Mouse (Mus musculus) adrenal gland, postnatal 25 days (tissue): ENCODE measurements at regions not wholly inside any gene's neighbourhood (a gene's known extent, or its start where the extent isn't known, plus 50 kb on each side); places are given as distances from the start of the nearest gene placed in this dataset.

Experiments used
- DNase-seq: peaks from one replicate; pipeline ENCODE4 v3.0.0; 2021; ENCODE audit warnings: mixed read lengths

DNA sequence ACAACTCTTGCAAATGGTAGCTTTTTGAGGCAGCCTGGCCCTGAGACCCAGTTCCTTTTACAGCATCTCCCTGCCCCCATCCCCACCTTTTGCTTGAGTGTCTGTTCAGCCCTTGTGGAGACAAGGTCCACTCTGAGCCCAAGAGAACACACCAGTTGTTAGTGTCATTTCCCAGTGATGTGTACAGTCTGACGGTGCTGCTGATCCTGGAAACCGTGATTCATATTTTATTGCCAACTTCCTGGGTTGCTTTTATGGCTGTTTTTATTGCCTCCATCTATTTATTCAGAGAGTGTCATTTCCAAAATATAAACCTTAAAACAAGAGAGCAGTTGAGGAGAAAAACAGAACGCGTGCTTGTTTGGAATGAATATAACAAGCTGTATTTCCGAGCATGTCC lies 309.6 kb upstream of the Isl1 start:
- DNase-seq: no peak

DNA sequence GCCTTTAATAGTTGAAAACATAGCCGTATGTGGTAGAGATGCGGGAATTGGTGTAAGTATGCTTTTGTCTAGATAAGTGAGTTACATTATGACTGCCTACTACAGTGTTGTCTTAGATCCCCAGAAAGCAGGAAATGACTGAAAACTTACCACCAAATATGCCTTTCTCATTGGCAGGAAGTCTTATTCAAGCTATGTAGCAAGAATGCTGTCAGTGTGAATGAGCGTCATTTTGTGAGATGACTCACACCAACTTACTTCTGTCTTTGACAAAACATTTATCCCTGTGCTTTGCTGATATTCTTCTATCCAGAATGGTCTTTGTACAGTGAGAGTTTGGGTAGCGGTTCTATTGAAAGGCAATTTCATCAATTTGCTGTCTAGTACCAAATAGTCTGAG lies 286.9 kb upstream of the Isl1 start:
- DNase-seq: no peak

DNA sequence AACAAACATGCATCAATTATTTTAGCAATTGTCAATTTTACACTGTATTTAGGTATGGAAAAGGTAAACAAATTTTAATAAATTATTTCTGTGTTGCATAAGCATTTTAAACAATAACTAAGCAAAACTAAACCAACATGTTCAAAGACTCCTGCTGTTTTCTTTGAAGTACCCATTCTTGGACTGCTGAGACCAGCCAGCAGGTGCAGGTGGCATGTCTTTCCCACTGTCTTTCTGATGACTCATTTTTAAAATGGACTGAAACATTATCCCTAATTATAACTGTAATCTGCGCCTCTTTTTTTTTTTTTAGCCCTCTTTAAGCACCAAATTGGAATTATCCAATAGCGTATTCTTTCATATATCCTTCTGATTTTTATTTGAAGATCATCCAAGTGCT lies 286.0 kb upstream of the Isl1 start:
- DNase-seq: no peak

DNA sequence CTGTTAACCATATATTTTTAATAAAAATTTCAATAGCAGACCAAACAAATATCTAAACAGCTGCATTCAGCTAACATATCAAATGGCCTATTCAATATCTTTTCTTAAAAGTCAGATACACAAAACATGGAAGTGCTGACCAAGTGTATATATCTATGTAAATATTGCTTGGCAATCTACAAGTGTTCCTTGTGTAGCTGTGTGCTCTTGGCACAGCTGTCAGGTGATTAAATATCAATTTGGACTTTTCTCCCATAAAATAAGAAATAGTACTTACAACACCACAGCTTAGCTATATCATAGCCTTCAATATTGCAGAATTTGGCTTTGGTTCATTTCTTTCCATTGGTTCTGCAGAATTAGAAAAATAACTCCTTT lies 266.5 kb upstream of the Isl1 start:
- DNase-seq: no peak

DNA sequence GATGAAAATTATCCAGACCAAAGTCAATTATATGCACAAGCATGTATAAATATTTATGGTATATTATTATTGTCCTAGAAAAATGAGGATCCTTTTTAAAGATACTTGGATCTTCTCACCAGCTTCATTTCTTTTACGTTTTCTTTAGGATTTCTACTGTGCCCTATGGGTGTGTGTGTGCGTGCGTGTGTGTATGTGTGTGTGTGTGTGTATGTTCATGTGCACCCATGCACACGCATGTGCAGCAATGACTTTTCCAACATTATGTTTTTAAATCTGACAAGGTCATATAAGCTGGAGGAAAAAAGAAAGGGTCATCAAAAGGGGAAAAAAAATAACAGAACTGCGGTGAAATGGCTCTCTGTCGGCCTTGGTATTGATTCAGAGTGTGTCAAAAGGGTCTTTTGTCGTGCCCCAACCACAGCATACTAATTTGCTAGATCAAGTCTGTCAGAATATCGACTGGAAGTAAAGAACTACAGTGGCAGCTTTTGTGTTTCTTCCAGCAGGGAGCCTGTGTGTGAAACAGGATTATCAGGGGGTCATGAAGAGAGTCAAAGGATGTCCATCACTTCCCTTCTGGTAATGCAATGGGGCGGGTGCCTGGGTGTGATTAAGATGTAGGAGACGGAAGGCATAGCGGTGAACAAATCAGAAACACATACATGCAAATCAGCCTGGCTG lies 265.9 kb upstream of the Isl1 start:
- no peak for DNase-seq

DNA sequence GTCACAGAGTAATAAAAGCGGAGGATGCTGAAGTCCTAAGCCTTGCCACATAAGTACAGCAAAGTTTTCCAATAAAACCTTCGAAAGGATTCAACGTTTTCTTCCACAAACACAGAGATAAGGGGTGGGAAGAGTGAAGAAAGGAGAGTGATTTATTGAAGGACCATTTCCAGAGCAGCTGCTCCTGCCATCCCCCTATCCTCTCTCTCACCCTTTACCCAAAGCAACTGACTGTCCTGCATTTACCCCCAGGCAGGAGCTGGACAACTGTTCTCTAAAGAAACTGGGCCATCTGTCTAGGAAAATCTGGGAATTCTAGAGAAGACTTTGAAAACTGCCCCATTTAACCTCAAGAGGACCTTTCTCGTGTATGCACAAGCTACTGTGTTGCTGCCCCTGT lies 245.6 kb upstream of the Isl1 start:
- DNase-seq: no peak

DNA sequence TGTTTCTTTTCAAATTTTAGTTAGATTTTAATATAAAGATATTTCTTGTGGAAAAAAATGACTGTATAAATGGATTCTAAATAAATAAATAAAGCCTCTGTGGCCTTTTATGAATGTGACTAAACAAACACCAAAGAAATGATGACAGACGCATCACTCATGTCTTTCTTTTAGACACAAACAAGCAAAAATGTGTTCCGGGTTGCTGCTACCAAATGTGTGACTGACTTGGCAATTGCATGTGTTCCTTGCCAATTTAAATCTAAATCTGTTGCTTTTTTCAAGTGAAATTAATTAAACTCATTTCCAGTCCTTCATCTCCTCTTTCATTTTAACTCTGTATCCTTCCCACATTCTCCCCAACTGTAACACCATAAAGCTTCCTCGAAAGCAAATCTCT lies 225.7 kb upstream of the Isl1 start:
- no peak for DNase-seq

DNA sequence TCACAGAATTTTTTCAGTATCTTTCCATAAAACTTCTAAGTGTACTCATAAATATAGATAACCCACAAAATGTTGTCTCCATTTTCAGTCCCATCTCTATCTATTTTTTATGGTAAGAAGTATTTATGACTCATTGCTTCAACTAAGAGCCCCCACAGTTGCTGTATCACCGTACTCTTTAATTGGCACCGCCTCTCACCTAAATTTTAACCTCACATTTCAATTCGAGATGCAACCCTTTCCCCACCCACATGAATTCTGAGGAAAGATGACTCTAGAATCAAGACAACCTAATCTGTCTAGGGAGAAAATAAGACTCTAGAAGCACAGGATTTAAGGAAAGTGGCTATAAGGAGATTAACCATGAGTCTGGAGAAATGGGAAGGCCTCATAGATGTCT lies 223.7 kb upstream of the Isl1 start:
- DNase-seq: no peak

DNA sequence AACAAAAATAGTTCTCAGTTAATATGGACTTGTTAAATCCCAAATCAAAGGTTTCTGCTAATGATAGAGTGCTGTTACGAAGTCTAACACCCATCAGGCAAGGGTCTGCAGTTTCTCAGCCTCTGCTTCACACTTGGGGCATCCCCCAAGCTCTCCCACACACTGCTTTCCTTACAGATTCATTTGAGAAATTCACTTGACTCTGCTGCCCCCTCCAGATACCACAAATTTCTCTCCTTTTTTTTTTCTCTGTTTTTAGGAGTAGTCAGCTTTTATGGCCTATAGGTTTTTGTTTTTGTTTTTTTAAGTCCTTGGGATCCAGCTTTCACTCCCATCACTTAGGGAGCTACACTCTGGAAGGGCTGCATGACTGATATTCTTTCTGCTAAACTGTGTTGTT lies 218.8 kb upstream of the Isl1 start:
- no peak for DNase-seq

DNA sequence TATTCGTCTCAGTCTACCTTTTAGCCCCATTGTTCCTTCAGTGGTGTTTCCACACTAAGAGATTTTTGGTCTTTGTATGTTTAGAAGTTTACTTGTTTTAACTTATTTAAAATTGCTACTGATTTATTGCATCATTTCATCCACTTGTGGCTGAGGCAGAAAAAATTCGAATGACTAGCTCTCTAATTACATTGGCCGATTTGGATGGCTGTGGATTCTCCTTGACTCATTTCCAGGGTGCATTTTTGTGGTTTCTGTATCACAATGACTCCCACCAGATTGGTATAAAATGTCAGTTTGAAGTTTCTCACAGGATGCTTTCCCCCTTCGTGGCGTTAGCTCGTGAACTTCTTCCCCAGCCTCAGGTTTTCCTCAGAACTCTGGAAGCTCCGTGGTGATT lies 217.5 kb upstream of the Isl1 start:
- DNase-seq: no peak

DNA sequence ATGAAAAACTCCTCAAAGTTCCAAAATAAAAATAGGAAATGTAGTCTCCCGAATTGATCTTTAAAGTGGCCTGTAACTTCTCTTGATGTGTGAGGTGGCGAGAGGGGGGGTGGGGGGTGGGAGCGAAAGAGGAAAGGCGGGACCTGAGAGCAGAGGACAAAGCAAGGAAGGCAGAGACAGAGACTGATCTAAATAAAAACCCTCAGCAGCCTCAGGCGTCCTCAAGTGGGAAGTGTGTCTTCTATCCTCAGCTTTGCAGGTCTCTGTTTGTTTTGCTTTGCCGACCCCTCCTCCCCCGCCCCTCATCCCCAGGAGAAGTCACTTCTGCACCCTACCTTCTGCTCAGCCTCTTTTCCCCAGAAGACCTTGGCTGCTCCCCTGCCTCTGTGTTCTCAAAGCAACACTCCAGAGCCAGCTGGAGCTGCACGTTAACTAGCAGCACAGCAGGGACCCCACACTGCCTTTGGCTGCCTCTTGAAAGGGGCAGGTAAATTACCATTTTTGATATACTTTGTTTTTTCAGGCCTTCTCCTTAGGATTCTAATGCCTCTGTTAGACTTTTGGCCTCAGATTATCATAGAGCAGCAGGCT lies 214.3 kb upstream of the Isl1 start:
- DNase-seq: no peak

DNA sequence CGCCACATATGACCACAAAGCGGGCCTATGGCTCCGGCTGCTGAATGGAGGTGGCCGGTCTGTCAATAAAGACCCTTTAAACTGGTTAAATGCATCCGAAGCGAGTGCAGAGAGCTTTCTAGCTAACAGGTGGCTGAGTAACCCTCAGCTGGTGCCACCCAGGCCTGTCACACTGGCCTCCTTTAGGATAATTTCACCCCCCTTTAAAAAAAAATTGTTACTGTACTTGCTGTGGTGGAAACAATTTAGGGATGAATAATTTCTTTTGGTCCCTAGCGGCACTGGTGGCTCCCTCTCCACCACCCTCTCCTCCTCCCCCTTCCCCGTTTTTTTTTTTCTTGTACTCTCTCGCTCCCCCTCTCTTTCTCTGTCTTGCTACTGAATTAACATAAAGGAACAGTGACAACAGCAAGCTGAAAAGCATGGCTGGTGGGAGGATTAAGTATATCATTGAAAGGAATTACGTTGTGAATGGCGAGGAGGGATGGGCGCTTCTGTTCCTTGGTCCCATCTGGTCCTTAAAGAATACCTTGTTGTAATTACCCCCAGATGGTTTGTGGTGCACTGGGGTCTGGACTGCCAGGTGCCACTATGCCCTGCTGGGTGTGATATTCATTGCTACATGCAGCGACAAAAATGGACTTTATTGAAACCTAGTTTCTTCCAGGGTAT lies 205.3 kb upstream of the Isl1 start:
- no peak for DNase-seq

DNA sequence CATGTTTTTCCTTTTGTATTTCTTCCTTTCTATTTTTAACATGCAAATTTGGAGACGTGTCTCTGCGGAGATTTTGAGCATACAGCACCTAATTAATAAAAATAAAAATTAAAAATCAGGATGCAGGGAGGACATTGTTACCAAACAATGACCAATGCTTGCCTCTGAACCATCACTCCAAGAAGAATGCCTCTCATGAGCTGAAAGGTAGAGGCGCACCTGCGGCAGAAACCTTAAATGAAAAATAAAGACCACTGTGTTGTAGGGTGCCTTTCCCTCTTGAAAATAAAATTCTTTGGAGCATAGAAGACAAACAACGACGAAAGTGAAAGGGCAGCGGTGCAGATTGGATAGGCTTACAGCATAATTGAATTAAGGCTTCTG lies 204.8 kb upstream of the Isl1 start:
- DNase-seq: no peak

DNA sequence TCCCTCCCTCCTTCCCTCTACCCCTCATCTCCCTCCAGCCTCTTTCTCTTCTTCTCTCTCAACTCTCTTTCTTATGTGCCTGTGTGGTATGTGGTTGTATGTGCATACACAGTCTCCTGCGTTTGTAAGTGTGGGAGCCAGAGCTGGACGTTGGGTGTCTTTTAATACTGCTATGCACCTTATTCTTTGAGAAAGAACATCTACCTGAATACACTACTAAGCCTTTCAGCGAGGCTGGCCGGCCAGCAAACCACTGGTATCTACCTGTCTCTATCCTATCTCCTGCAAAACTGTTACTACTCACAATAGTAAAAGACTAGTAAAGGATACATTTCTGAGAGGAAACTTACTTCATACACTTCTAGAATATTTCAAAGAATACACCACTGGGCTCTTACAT lies 202.9 kb upstream of the Isl1 start:
- DNase-seq: no peak

DNA sequence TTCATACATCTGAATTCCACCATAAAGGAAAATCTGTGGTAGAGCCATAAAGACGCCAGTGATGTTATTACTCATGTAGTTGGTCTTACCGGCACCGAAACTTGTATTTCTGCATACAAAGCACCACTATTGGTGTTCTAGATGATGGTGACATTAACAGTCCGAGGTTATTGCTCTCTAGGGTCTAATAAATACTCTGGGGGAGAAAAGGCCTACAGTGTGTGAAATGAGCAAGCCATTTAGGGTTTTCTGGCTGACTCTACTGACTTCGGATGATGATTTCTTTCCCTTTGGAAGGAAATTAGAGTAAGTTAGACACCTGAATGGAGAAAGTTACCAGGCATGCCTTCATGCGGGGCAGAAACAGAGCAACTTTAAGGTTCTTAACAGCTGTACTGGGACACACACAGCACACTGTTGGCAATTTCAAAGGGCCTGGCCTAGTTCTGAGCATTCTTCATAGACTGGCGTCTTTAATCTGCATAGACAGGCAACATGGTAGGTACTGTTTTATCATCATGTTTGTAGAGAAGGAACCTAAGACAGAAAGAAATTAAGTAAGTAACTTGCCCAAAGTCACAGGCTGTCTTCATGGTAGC lies 198.8 kb upstream of the Isl1 start:
- no peak for DNase-seq

DNA sequence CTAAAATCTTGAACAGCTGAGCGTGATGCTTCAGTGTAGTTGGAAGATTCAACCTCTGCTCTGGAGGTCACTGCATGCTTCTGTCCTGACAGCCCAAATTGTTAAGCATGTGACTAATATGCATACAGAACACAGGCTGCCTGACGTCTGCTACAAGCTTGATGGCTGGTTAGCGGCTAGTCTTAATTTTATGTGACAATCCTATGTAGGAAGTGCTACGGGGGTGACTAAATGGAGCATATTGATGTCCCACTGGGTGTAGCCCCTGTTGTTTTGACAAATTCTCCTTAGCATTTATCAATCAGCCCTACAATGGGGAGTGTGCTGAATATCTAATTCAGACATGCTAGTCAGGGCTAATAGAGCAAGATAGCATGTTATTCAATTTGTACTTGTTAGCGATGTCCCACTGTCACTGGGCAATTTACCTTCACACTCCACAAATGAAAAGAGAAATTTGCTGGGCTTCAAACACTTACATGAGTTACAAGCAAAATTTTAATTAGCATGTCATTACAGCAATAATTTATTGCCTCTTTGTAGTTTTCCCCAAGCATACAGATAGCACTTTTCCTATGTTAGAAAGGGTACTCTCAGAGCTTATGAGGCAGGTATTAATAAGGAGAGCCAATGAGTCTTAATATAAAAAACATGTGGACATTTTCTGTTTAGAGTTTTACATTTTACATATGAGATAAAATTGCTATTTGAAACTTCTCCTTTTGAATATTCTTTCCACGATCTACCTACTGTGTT lies 188.3 kb upstream of the Isl1 start:
- no peak for DNase-seq

DNA sequence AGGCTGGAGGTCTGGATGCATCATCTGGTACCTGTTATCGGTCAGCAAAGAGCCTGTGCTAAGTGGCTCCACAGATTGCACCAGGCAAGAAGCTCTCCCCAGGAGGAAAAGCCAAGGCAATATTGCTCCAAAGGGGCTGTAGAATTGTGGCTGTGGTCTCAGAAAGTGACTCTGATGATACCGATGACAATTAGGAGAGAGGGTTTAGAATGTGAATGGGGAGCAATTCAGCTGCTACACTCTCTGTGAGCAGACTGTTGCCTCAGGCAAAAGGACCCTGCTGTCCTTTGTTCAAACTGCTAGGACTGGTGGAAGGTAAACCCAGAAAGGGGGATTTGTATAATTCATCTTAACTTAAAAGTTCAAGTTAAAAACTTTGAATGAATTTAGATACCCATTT lies 186.2 kb upstream of the Isl1 start:
- no peak for DNase-seq

DNA sequence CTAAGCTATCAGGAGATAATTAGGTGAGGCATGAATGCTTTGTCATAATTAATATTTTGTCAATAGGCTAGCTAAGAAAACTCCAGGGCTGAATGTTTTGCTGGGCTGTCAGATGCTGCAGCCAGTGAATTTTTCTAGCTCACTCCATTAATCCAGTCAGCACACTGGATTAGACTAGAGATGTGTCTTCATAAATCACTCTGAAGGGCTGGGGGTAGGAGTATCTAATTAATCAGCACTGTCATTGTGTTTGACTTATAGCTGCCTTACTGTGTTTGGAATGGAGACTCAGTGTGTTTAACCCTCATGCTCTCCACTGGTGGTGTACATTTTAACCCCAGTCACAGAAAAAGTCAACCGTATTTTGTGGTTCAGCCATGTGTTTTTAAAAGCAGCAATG lies 179.9 kb upstream of the Isl1 start:
- no peak for DNase-seq

DNA sequence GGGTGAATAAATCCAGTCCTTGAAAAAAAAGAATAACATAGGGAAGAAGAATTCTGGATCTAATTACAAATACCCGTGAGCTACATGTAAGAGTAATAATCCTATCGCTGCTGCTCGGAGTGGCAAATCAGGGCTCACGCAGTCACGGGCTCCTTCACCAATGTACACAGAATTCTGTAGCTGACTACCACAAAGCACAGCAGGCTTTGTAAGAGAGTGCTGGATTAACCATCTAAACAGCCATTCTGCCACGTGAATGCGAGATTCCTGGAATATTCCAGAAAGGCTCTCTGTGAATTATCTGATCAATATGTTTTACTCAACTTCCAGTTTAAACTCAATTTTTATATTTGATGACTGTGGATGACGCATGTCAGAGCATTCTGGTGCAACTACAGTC lies 165.1 kb upstream of the Isl1 start:
- no peak for DNase-seq

DNA sequence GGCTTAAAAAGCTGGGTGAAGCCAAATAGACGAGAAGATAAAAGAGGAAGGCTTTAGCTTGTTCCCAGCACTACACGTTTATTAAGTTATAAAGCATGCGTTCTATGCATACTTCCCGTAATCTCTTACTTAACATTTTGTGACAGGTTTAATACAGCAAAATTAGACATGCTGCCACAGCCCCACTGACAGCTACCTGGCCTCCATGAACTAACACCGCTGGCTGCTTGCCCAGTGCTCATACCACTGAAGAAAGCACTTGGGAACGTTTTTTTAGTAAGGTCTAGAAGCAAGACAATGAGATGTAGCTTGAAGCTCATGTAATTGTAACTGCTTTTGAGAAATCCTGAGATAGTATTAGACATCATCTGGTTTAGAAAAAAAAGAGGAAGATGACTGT lies 152.3 kb upstream of the Isl1 start:
- peak; percentile 3 for DNase-seq

DNA sequence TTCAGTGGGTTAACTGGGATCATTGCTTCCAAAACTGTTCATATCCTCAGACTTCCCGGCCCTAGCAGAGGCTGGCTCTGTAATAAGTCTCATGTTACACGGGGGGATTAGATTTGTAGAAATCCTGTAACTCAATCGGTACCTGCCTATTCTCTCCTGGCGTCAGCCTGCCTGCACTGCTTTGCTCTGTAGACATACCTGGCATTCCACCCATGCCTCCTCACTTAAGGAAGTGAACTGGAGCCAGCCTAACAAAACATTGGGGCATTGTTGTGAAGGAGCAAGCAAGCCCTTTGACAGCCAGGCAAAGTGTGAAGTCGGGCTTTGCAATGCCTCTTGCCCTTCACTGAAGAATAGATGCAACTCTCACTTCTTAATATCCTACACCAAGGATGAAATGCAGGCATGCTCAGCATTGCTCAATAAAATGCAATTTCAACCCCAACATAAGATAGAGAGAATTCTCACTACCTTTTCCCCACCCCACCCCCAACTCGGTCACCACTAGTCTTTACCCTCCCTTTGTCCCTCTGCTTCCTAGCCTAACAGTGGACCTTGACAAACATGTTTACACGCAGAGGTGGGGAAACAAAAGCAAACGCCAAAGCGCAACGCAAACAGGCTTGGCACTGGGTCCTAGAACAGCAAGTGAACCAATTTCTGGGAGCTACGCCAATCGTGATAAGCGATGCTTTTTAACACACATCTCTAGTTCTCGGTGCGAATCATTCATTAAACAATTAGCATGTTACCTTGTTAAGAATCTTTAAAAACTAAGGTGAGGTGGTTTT lies 133.9 kb upstream of the Isl1 start:
- no peak for DNase-seq

DNA sequence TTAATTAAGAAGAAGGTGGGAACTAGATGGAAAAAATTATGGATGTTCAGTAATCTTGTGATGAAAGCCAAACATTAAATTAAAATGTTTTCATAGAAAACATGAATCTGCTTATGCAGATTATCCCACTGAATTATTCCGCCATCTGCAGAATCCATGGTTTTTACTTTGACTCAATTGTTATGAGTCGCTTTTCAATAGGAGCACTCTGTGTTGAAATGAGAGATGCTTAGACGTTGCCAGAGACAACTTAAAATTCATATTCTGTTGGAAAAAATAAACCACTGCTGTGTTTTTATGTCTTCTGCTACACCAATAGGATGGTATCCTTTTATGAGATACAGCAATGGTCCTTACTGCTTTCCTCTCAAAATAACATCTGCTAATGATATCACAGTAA lies 108.3 kb upstream of the Isl1 start:
- no peak for DNase-seq
